Mouse (Mus musculus) stomach, postnatal 0 days (tissue): ENCODE measurements around the gene Tmem199. TPM values are rescaled to one million over a fixed set of nuclear protein-coding genes. Genes with fewer than 3 reads are reported as not detected.

Experiments used
- ATAC-seq: fragments of 200-750 bp; cut with Nextera tagmentation; 2 replicates; pipeline ENCODE4 v1.8.0; 2017; ENCODE audit not compliant: low FRiP score, low TSS enrichment
- DNase-seq: peaks from one replicate; pipeline ENCODE4 v3.0.0-alpha.2; 2016; ENCODE audit warnings: low spot score
- H3K27ac ChIP-seq: fragments of 300-500 bp; sonication (generic); replicated peaks from 2 replicates; pipeline ENCODE4 v1.5.1; 2014; ENCODE audit warnings: mild to moderate bottlenecking, control low read depth
- H3K27me3 ChIP-seq: fragments of 300-500 bp; sonication (generic); 2 replicates; pipeline ENCODE4 v1.6.1; 2014; ENCODE audit warnings: low read length; ENCODE audit not compliant: control insufficient read depth, insufficient read depth
- H3K36me3 ChIP-seq: fragments of 300-500 bp; sonication (generic); 2 replicates; pipeline ENCODE4 v1.6.1; 2014; ENCODE audit warnings: low read length, mixed read lengths; ENCODE audit not compliant: control insufficient read depth, insufficient read depth
- H3K4me1 ChIP-seq: fragments of 300-500 bp; sonication (generic); replicated peaks from 2 replicates; pipeline ENCODE4 v1.6.1; 2014; ENCODE audit warnings: antibody characterized with exemption; ENCODE audit not compliant: control insufficient read depth, insufficient read depth
- H3K4me2 ChIP-seq: fragments of 300-500 bp; sonication (generic); replicated peaks from 2 replicates; pipeline ENCODE4 v1.6.1; 2014; ENCODE audit warnings: low read depth, mild to moderate bottlenecking, control low read depth, moderate library complexity
- H3K4me3 ChIP-seq: fragments of 300-500 bp; sonication (generic); 2 replicates; pipeline ENCODE4 v1.5.1; 2014; ENCODE audit warnings: low read depth, low read length, control low read depth
- H3K9ac ChIP-seq: fragments of 300-500 bp; sonication (generic); 2 replicates; pipeline ENCODE4 v1.6.1; 2014; ENCODE audit warnings: mild to moderate bottlenecking, low read length, control low read depth, mixed read lengths
- H3K9me3 ChIP-seq: fragments of 300-500 bp; sonication (generic); 2 replicates; pipeline ENCODE4 v1.6.1; 2016; ENCODE audit warnings: low read length; ENCODE audit not compliant: control insufficient read depth
- CTCF ChIP-seq: IDR thresholded peaks from 2 replicates; pipeline ENCODE4 v1.5.1; 2016; ENCODE audit warnings: antibody characterized with exemption, low read depth, mild to moderate bottlenecking, moderate library complexity
- EP300 ChIP-seq: optimal IDR thresholded peaks from 2 replicates; pipeline ENCODE3; 2016; ENCODE audit warnings: antibody characterized with exemption
- WGBS: fragments of 180-500 bp; shearing (Covaris S2); extraction: QIAGEN DNeasy Blood & Tissue Kit; methylation state at CpG from one replicate; pipeline ENCODE4 v1.1.7; 2014; 5-methylcytosine and 5-hydroxymethylcytosine counted together
- polyA plus RNA-seq: library from polyadenylated mRNA; unstranded; fragments of >200 nt; fragmentation: Nextera tagmentation; extraction: Ambion mirVana; gene quantifications from 2 replicates; pipeline ENCODE4 v1.2.1, GENCODE M21; 2015

Tmem199 gene
- 28.4 and 32.1 TPM in 2 replicates for polyA plus RNA-seq

- Histone ChIP-seq H3K4me3 (peak within 1 kb of the TSS; percentile 80), H3K27me3 (no peaks in the 10 kb centered on the region), H3K4me1 (peaks cover 4% of the 10 kb centered on the region), H3K36me3 (peaks cover 18% of the 10 kb centered on the region; the same call in 1 of the 2 replicates), H3K9ac (peak within 1 kb of the TSS; percentile 88), H3K27ac (peak within 1 kb of the TSS; percentile 70), H3K9me3 (no peaks in the 10 kb centered on the region), H3K4me2 (peak within 1 kb of the TSS; percentile 92)
- DNase-seq (peak; percentile 95), ATAC-seq (peak; percentile 97)
- TF ChIP-seq CTCF (no peak), EP300 (no peak)
- WGBS: 1% methylated on average over 64 of the region's 67 CpGs
These were observed at the start of gene Tmem199, which contains the start of gene Poldip2 for GRCm38 (mm10) chr11:78512025-78512957. Gene Tmem199 (minus strand): TSS chr11:78512172. Gene Poldip2 (plus strand): TSS chr11:78512193.

DNA sequence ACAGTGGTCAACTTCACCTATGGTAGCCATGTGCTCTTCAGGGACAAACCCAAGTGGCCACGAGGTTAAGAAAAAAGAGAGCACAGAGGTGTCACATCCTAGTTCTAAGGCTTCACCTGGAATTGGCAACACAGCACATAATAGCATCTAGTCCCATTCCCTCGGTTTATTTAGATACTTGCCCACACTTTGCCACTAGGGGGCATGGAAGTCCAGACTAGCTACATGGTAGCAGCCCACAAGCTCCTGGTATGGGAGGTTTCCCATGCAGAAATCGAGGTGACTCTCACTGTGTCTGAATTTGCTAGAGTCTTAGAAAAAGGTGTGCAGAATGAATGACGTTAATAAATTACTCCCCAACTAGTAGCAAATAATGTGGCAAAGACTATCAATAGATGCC, 48.5 kb upstream of the Tmem199 start:
- H3K4me1 ChIP-seq: no peaks in the 10 kb centered on the region
- H3K4me3 ChIP-seq: no peak overlapping the region
- ATAC-seq: peak; percentile 69
- no peak overlapping the region for H3K4me2 ChIP-seq
- H3K36me3 ChIP-seq: no peaks in the 10 kb centered on the region; the same call in 1 of the 2 replicates
- H3K9me3 ChIP-seq: no peaks in the 10 kb centered on the region
- H3K27ac ChIP-seq: no peak overlapping the region
- peak; percentile 70 for DNase-seq
- 6% methylated on average over 4 of the region's 4 CpGs for WGBS
- no peaks in the 10 kb centered on the region for H3K27me3 ChIP-seq
- no peak overlapping the region for H3K9ac ChIP-seq
- no peak for TF ChIP-seq EP300
- peak; percentile 91 for TF ChIP-seq CTCF

DNA sequence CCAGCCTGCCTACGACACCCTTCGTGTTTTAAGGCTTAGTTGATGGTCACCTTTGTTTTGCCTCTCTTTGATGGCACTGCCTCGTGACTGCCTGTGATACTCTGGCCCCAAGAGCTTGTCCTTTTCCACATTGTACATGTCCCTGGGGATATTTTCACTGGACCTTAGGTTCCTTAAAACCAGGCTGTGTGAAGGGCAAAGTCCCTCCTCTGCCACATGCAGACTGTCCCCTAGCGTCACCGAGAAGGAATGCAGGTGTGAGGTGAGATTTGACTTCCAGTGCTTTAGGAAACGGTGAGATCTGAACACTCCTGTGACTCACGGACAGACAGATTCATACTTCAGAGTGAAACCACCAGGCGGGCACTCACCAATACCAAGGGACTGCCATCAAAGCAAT, 45.3 kb upstream of the Tmem199 start:
- H3K4me2 ChIP-seq: no peak overlapping the region
- WGBS: 51% methylated on average over 8 of the region's 8 CpGs
- H3K27ac ChIP-seq: no peak overlapping the region
- H3K36me3 ChIP-seq: no peaks in the 10 kb centered on the region; the same call in 1 of the 2 replicates
- no peak for ATAC-seq
- no peak overlapping the region for H3K4me3 ChIP-seq
- H3K9ac ChIP-seq: no peak overlapping the region; the same call in 1 of the 2 replicates
- no peaks in the 10 kb centered on the region for H3K27me3 ChIP-seq
- no peaks in the 10 kb centered on the region for H3K9me3 ChIP-seq
- no peaks in the 10 kb centered on the region for H3K4me1 ChIP-seq
- TF ChIP-seq CTCF (peak; percentile 67), EP300 (no peak)
- peak; percentile 27 for DNase-seq

GRCm38 (mm10) chr11:78556070-78556469, 44.1 kb upstream of the Tmem199 start:
- Histone ChIP-seq H3K36me3 (no peaks in the 10 kb centered on the region; the same call in 1 of the 2 replicates), H3K4me2 (no peak overlapping the region), H3K9me3 (no peaks in the 10 kb centered on the region), H3K4me3 (no peak overlapping the region), H3K27me3 (no peaks in the 10 kb centered on the region), H3K9ac (no peak overlapping the region), H3K4me1 (no peaks in the 10 kb centered on the region), H3K27ac (no peak overlapping the region)
- TF ChIP-seq CTCF (no peak), EP300 (no peak)
- ATAC-seq (no peak), DNase-seq (no peak)
- WGBS: 56% methylated on average over 4 of the region's 4 CpGs

DNA sequence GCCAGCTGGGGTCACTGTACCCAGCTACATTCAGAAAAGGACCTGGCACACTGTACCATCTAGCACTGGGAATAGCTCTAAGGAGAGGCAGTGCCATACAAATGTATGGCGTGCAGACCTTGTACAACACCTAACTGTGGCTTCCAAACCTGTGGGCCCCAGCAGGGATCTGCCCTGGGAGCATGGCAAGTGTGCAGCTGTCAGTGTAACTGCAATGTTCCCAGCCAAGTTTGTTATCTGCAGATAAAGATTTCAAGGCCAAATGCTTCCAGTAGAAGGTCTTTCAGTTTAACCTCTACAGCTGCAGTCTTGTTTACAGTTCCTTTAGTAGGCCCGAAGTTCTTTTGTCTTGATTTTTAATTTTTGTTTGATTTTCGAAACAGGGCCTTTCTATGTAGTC, 43.7 kb upstream of the Tmem199 start:
- Histone ChIP-seq H3K4me3 (no peak overlapping the region), H3K4me2 (no peak overlapping the region), H3K4me1 (no peaks in the 10 kb centered on the region), H3K9me3 (no peaks in the 10 kb centered on the region), H3K27me3 (no peaks in the 10 kb centered on the region), H3K27ac (no peak overlapping the region), H3K9ac (no peak overlapping the region), H3K36me3 (no peaks in the 10 kb centered on the region; the same call in 1 of the 2 replicates)
- WGBS: 51% methylated on average over 3 of the region's 3 CpGs
- TF ChIP-seq CTCF: no peak
- DNase-seq (peak; percentile 45), ATAC-seq (no peak)

DNA sequence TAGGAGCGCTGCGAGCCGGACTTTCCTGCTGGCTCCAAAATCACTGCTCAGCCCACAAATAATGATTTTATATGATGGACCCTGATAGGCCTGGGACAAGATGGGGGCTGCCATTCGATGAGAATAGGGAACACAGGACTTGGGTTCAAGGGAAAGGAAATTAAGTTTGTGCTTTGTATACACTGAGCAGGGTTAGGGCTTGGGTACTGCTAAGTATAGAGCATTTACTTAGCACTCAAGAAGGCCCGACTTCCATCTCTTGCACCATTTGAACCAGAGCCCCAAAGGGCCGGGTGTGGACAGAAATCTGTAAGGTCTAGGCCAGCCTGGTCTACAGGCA, 39.1 kb upstream of the Tmem199 start:
- Histone ChIP-seq H3K27me3 (no peaks in the 10 kb centered on the region), H3K9ac (peak overlapping the region; percentile 45; the same call in 1 of the 2 replicates), H3K36me3 (no peaks in the 10 kb centered on the region), H3K4me2 (peak overlapping the region; percentile 89), H3K4me3 (peak overlapping the region; percentile 68), H3K4me1 (0 out of 2 replicates have a peak, but pooled peaks cover 2% of the 10 kb centered on the region), H3K27ac (0 out of 2 replicates have a peak overlapping the region, but pooled peaks have one; percentile 1), H3K9me3 (no peaks in the 10 kb centered on the region)
- no peak for TF ChIP-seq EP300
- peak; percentile 30 for ATAC-seq
- no peak for DNase-seq
- WGBS: 31% methylated on average over 6 of the region's 6 CpGs
